Mouse (Mus musculus) liver, embryonic 14.5 days (tissue): ENCODE data around the gene Ppia.

ENCODE experiments used
- CTCF ChIP-seq: IDR thresholded peaks from 2 replicates; pipeline ENCODE4 v1.5.1; 2016; ENCODE audit warnings: antibody characterized with exemption, low read depth, control low read depth
- EP300 ChIP-seq: IDR thresholded peaks from 2 replicates; pipeline ENCODE4 v1.6.1; 2016; ENCODE audit warnings: antibody characterized with exemption, low read depth

DNA sequence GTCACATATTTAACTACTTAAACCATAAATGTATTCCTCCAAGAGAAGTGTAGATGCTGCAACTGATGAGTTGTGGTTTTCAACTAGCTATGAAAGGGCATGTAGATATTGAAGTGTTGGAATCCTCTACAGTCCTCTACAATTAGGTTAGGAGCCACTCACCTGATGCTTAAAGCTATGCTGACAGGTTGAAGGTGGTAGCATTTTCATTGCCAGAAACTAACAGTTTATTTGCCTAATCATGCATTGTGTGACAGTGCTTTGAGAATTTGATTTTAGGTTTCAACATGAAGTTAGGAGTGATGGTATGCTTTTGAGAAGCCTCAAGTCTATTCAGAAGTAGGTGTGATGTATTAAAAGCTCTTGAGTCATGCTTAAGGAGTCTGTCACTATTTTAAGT is 2.2 kb downstream of the Ppia start:
- TF ChIP-seq CTCF (no peak), EP300 (no peak)
